Mouse (Mus musculus) left cerebral cortex, postnatal 25 days (tissue): ENCODE measurements around the gene Pam. TPM values are rescaled to one million over a fixed set of nuclear protein-coding genes. Genes with fewer than 3 reads are reported as not detected.

Source experiments
- DNase-seq, 2 experiments: peaks; one replicate each; pipeline ENCODE4 v3.0.0; 2022; ENCODE audit warnings: low spot score in 2 of 2, mixed read lengths in 1 of 2
- intact Hi-C: fragments of 180-260 bp; cut with DNase I; formaldehyde crosslinking; loops from one replicate; pipeline ENCODE4 v1.15.1; 2025
- total RNA-seq, 2 experiments: library from RNA; stranded (reverse); gene quantifications; 2 replicates each; pipeline ENCODE4 v1.2.3; 2021

Gene Pam
- total RNA-seq = 100 to 1,000 TPM; 239 to 271 TPM

DNA sequence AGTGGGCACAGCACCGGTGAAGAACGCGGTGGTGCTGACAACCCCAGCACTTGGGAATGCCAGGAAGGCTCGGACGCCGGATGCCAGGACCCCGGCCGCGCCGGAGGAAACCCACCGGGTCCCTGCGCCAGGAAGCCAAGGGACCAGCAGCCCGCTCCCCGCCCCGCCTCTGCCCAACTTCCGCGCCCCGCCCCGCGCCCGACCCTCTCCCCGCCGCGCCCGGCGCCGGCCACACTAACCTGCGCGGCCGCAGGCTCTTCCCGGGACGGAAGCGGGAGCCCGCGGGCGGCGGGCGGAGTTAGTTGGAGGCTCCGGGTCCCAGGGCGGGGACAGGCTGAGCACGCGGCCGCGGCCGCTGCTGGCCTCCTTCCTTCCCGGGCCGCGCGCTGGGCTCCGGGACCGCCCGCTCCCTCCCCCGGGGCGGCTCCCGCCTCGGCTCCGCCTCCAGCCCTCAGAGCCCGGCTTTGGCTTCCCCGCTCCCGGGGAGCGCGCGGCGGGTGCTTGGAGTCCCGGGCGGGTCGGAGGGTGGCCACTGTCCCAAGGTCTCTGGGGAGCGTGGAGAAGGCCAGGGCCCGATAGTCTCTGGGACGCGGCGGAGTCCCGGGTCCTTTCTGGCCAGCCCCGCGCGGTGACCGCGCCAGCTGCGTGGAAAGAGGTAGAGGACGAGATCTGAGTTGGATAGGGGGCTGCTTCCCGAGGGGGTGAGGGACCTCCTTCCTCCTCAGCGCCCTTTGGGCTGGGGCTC lies at the start of gene Pam:
Pam (minus strand) TSS at position 401 of the 745 bp plus-strand sequence.
- DNase-seq = peak; percentile 74 to 77
- intact Hi-C loops = loop anchor here (5.0 kb wide), 2 partner anchors 118 to 257 kb away; no protein-coding TSS in a partner anchor

DNA sequence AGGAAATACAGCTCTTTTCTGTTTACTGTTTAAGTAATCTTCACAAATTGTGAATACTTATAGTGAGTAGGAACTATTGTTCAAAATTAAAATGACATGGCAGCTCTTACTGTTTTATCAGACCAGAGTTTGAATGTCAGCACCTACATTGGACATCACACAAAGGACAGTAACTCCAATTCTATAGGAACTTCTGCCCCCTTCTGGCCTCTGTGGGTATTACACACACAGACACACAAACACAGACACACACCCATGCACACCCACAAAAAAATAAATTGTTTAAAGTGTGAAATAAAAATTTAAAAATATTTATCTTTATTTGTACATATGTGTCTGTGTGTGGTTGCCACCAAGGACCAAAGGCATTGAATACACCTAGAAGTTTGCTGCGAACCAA lies 49.4 kb upstream of the Pam start:
- DNase-seq = no peak
- intact Hi-C loops = no loop called here

DNA sequence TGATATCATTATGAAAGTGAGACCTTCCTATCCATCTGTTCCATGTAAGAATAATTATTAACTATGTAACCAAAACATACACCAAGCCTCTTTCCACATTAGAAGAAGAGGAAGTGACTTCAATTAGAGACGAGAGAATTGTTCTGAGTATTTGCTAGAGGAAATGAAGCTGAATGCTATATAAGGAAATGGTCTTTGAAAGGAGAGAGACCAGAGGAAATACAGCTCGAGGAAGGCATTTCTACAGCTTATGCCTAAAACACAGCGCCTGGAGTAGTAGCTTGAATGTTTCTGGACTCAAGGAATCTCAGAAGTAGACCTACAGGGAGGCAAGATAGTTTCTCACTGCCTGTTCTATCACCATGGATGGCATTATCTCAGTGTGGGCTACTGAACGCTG lies 35.8 kb upstream of the Pam start:
- intact Hi-C loops = no loop called here
- no peak for DNase-seq

DNA sequence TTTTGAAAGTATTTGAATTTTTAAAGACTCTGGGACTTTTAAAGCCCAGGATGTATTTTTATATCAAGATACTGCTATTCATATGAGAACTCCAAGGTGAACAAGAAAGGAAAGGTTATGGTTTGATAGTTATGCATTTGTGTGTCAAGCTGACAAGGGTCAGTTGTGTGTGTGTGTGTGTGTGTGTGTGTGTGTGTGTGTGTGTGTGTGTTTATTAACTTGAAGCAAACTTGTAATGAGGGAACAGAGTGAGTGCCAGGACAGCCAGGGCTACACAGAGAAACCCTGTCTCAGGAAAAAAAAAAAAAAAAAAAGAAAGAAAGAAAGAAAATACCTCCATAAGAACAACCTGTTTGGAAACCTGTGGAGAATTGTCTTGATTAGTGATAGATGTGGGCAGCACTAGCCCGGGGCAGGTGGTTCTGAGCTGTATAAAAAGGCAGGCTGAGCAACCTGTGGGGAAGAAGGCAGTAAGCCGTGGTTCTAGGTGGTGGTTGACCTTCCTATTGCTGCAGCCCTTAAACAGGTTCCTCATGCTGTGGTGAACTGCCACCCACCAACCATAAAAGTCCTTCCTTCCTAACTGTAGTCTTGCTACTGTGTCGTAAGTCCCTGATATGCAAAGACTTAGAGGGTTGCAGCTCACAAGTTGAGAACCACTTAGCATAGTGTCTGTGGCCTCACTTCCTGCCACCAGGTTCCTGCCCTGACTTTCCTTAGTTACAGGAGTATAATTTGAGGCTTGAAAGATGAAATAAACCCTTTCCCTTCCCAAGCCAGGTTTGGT lies 34.3 kb upstream of the Pam start:
- DNase-seq = no peak
- intact Hi-C loops = no loop called here

DNA sequence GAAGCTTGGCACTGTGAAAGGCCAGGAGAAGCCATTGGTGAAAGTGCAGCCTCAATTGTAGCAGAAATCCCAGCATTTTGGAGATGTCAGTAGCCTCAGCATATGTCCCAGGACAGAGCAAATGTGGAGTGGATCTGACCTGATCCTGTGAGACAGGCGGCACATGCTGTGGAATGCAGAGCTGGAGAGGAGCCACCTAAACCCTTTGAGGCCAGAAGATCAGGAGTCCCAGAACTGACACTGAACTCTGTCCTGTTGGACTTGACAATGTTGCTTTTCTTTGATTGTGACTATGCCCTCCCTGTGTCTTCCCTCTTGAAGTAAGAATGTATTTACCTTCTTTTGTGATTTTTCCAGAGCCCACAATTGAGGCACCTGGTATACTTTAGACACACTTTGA lies 33.7 kb upstream of the Pam start:
- DNase-seq = no peak
- intact Hi-C loops = no loop called here

DNA sequence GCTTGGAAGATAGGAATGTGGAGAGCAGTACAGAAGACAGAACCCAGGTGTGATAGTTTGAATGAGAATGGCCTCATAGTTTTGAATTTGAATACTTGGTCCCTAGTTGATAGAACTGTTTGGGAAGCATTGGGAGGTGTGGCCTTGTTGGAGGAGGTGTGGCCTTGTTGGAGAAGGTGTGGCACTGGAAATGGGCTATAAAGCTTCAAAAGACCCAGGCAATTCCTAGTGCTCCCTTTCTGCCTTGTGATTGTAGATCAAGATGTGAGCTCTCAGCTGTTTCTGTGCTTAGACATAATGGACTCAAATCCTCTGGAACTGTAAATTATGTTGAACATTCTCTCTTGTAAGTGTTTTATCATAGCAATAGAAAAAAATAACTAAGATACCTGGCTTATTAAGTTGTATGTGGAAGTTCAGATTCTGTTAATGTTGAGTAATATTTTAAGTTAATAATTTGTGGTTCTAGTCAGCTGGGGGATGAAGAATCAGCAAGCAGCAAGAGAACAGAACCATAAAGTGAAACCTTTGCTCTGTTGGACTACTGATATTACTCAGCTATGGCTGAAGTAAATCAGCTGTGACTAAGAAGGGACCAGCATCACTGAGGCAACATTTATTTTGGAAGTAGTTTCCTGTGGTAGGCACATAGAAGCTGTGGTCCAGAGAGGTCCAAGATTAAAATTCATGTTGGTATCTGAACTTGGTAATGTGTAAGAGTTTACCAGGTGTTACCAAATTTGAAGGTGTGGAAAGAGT lies 33.1 kb upstream of the Pam start:
- intact Hi-C loops = no loop called here
- no peak for DNase-seq

DNA sequence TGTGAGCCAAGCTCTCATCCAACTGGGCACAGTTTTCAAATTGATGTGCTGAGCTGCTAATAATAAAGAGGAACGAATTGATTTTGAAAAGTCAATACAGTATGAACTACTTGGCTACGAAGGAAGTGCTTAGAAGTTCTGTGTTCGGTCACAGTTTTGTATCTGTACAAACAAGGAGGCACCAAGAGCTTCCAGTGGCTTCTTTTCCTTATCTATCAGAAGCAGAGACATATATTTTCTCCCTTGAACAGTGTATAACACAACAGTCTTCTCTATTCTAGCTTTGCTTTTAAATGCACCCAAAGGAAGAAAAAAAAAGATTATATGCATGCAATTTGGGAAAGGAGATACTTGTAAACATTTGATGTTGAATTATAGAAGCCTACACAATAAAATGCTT lies 30.8 kb upstream of the Pam start:
- no peak for DNase-seq
- intact Hi-C loops = no loop called here

DNA sequence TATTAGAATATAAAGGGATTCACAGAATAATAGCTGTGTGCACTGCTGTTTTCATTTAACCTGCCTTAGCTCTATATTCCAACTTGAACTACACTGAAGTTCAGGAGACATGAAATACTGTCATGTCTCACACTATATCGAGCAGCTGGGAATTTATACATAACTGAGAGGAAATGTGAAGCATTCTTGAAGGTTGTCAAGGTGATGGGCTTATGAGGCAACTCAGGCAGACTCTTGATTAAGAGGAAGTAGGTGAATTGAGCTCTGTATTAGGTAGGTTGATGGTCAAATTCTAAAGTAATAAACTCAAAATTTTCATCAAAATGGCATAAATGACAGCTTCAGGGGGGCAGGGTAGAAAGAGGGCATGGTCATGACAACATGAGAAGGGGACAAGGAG lies 29.3 kb upstream of the Pam start:
- DNase-seq = no peak
- intact Hi-C loops = no loop called here

DNA sequence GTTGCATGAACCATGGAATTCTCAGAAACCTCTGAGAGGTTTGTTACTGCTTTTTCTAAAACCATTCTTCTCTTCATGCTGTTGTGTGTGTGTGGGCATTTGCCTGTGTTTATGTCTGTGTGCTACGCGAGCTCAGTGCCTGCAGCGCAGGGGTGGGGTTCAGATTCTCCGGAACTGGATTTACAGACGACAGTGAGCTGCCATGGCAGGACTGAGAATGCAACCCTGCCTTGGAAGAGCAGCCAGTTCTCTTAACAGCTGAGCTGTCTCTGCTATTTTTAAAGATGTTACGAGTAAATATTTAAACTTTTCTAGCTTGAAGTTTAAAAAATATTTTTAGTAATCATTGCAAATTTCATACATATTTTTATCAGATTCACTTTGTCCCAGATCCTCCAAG lies 24.1 kb upstream of the Pam start:
- peak in 1 of 2 experiments; percentile 30 for DNase-seq
- intact Hi-C loops = no loop called here

DNA sequence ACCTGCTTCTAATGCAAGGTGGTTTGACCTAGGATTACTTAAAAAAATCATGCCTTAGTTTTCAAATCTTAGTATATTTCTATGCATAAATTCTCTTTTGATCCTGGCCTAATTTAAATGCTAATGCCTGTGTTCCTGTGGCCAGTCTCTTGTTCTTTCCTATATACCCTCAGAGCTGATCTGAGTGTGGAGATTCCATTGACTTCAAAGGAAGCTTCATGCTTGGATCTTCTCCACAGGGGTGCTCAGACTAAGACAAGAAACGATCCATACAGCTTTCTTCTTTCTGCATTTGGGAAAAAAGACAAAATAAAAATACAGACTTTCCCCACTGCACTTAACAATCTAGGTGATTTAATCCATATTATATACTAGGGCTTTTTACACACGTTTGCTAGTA lies 12.2 kb upstream of the Pam start:
- DNase-seq = no peak
- intact Hi-C loops = no loop called here

DNA sequence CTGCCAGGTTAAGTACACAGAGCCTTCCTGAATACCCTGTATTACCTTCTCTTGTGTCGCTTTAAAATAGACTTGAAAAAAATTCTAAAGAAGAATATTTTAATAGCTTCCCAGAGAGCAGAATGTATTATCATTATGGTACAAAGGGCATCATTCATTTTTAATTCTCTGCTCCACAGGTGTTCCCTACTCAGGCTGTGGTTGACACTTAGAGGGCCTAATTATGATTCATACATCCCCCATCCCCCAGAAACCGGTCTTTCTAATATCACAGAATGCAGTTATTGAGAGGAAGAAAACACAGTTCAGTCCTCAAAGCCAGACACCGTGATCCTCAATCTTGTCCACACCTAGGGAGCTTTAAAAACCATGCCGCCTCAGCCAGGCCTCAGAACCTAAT lies 4.0 kb upstream of the Pam start:
- no peak for DNase-seq
- intact Hi-C loops = loop anchor here (5.0 kb wide), 2 partner anchors 122 to 253 kb away; no protein-coding TSS in a partner anchor

DNA sequence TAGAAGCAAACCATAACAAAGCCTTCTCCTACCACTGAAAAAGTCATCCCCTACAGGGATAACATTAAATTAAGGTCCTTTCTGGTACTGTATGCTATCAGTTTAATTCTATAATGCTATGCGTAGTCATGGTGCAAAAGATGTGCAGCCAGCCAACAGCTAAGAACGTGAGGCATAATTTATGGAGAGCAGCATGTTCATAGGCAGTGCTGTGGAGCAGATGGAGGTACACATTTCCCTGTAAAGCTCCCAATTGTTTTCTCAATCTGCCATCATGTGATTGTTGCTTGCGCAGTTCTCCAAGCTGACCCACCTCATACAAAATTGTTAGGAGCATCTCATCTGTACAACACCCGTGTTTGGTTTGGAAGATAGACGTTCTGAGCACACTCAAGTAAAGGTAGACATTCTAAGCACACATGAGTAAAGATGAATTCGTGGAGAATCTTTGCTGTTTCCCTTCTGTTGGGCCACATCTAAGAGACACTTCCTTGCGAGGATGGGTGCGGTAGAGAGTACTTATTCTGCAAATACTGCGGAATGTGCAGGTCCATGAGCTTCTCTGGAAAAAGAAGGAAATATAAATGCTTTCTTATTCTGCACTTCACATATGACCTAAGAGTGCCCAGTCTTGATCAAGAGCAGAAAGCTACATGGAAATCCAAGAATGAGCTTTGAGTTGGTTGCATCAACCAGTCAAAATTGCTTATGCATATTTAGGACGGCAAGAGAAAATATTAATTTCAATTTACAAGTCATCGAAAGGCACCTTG lies 2.7 kb upstream of the Pam start:
- intact Hi-C loops = loop anchor here (5.0 kb wide), 2 partner anchors 121 to 254 kb away; no protein-coding TSS in a partner anchor

DNA sequence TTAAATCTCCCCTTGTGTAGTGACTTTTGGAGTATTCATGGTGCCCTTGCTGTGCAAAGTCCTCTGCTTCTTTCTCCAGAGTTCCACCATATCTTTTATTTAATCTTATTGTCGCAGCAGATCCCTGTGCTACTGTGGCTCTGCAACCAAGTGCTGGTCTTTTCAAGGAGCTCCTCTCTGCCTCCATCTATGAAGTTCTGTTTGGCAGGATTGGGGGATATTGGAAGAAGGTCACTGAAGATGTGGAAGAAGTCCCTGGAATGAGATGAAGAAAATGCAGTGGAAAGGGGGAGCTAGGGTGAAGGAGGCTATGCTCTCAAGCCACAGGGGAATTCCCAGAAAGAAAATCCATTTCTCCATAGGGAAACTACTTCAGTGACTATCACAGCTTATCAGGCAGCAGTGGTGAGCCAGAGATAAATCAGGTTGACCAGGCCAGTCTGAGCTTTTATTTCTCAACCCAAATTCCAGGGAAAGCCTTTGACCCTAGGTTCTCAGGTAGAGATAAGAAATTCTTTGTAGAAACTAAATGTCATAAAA lies 1.0 kb upstream of the Pam start:
- intact Hi-C loops = loop anchor here (5.0 kb wide), 2 partner anchors 119 to 256 kb away; no protein-coding TSS in a partner anchor
- no peak for DNase-seq

More for the DNA sequence above, 2.7 kb upstream of the Pam start:
- no peak for DNase-seq

DNA sequence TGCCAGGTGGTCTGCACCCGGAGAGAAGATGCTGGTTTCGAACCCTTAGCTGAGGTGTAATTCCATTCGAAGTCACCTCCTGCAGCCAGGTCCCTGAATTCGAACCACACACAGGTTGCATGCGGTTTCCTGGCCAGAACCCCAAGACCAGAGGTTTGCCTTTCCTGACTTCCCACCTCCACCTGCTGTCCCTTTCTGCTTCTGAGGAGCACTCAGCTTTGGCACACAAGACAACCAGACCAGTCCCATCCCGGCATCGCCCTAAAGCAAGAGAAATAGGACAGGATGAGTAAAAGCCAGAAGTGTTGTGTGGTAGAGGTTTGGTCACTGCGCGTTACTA lies 515 bp upstream of the Pam start:
- no peak for DNase-seq
- intact Hi-C loops = loop anchor here (5.0 kb wide), 2 partner anchors 119 to 256 kb away; no protein-coding TSS in a partner anchor

DNA sequence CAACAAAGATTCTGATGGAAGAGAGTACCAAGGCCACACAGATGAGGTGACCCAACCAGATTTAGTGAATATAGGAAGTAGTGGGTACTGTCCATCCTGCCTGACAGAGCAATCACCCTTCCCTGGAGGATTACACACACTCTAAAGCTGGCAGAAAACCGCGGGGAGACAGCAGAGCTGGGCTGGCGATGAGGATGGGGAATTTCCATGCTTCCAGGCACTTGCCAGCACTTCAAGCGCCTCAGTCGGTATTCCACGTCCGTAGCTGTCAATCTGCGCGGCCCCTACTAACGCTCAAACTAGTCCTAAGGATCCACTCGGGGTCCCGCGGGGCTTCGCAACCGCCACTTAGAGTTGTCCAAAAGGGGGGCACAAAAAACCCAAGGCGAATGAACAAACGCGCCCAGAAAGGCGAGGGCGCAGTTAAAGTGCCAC lies 618 bp downstream of the Pam start:
- intact Hi-C loops = loop anchor here (5.0 kb wide), 2 partner anchors 118 to 257 kb away; no protein-coding TSS in a partner anchor
- peak; percentile 51 to 60 for DNase-seq

DNA sequence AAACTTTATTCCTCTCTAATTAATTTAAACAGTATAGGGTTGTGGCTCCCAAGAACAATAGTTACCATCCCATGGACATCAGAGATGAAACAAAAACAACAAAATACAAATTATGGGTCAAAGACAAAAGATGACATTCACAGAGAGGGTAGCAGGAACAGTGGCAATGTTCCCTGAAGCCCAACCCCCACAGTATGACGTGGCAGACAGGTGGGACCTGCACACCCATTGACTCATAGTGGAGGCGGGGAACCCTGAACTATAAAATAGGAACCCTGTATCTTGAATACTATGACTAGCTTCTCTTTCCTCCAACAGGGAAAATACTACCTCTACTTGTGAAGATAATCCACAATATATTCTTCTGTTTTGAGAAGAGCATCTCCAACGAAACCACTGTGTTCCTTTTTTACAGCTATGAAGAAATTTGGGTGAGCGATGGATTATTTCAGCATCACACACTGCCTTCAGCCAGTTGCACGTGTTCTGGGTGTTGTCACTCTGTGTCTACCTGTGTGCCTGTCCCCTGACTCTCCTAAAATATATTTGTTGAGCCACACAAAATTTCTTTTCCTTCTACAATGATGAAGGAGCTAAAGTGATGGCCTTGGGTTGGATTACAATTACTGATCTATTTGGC lies 6.0 kb downstream of the Pam start:
- intact Hi-C loops = no loop called here
- DNase-seq = no peak

DNA sequence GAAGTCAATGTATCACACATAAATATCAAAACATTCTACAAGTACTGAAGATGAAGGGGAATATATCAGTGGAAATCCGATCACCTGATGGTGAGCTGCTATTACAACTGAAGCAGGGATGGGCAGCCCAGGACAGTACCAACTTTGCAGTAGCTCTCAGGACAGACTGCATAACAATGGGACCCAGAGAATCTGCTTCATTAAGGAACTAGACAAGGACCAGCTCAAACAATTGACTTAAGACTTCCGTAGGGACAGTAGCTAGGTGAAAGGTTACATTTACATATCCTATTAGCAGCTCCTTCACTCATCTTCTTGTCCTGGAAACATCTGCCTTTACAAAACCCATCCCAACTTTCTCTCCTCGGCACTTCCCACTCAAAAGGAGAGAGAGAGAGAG lies 9.0 kb downstream of the Pam start:
- intact Hi-C loops = no loop called here
- DNase-seq = no peak

DNA sequence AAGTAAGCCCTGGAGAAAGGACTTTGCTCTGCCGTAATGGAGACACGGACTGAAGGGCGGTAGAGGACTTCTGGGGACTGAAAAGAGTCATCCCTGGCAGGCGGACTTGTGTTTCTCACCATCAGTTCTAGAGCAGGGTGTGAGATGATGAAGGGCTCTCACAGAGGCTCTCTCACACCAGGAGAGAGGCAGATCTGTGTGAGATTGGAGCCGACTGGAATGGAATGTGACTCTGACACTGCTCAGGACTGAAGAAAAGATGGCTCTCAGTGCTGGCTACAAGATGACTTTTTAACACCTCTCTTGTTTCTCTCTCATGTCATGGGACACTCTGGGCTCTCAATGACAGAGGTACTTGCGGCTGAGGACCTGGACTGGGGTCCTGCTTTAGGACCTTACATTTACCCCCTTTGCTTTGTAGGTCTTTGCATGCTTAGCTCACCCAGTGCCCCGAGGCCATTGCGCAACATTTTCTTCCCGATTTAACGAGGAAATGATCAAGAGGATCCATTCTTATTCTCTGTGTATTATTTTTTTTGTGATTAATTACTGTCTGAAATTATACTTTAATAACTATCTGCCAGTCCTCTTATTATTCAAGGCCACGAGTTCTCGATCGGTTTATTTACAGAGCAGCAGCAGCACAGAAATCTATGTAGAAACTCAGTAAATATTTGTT lies 10.7 kb downstream of the Pam start:
- intact Hi-C loops = no loop called here
- no peak for DNase-seq
